Mouse (Mus musculus) bone marrow macrophage, adult 2 months (primary cell): Measurements from ENCODE around the gene Cfap57.

Experiments used
- CTCF ChIP-seq: IDR thresholded peaks from 2 replicates; pipeline ENCODE4 v1.5.1; 2012; ENCODE audit warnings: low read depth, mild to moderate bottlenecking, low read length, moderate library complexity
- POLR2A ChIP-seq: IDR thresholded peaks from 2 replicates; pipeline ENCODE4 v1.6.1; 2012; ENCODE audit warnings: mild to moderate bottlenecking, low read depth, low read length, borderline replicate concordance

DNA sequence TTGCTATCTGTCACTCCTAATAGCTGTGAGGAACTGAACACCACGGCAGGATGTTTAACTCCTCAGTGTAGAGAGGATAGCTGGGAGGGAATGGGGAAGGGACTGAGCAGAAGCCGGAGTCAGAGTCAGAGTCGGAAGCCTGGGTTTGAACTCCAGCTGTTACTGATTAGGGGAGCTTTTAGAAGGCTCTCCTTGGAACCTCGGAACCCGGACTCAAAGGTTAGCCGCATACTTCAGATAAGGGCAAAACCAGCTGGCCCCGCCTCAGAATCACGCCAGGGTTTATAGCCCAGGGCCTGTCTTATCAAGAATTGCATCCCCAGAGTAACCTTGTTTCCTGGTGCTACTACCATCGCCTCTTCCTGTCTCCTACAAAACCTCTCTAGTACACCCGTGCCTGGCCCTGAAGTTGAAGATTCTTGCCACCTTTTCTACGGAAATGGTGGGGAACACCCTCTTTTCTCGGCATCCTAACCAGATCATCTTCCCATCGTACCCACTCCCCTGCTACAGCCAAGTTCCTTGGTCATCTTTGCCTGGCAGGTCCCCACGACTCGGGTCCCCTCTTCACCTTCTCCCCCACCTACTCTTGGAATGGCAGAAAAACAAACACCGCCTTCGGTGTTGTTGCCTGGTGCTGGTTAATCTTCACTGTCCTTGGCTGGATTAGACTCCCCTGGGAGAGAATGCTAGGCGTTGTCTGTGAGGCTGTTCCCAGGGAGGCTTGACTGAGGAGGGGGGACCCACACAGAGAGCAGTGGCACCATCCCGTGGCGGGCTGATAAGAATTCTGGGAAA, 103.7 kb downstream of the Cfap57 start:
- TF ChIP-seq CTCF, result no peak
- TF ChIP-seq POLR2A, result no peak
